In genomic region chr11:100702906-100703305, GRCm38 (mm10) we compare ENCODE assay signal across 8 mouse cellular contexts. TPM values are rescaled to one million over a fixed set of nuclear protein-coding genes. Genes with fewer than 3 reads are reported as not detected.
A peak's percentile ranks its signal among the peaks of the same experiment; 100 is the strongest.
DNase-seq lines count a peak whose midpoint lies in the region; ATAC-seq and TF ChIP-seq lines count a peak whose summit lies in the region.

No protein-coding gene starts in this region.

- DNase-seq in kidney, postnatal 0 days (ENCODE audit: low spot score), result no peak
- DNase-seq in kidney, postnatal 10 days, result no peak
- DNase-seq in liver, postnatal 0 days, result no peak
- no peak for DNase-seq in adrenal gland, adult (ENCODE audit: inconsistent age in 2 of 2, low spot score in 1 of 2)
- DNase-seq in spleen, adult 18-20 months, result no peak
- DNase-seq in embryo, embryonic 10.5 days (ENCODE audit: low spot score), result no peak

- no peak for TF ChIP-seq POLR2A in bone marrow macrophage, adult 2 months (IDR thresholded peaks at IDR 0.05; ENCODE audit: borderline replicate concordance, low read depth, low read length)

- H3K36me3 ChIP-seq in kidney, postnatal 0 days (ENCODE audit: insufficient read depth, low read length), result peaks cover 34% of the 10 kb centered on the region
- H3K36me3 ChIP-seq in forebrain, embryonic 16.5 days (ENCODE audit: control insufficient read depth, insufficient read depth), result peaks cover 9% of the 10 kb centered on the region
- H3K36me3 ChIP-seq in liver, postnatal 0 days (replicated peaks; ENCODE audit: insufficient read depth, low read length), result peaks cover 23% of the 10 kb centered on the region

- WGBS in kidney, postnatal 0 days, result 49% methylated on average over 7 of the region's 7 CpGs
- 48% methylated on average over 7 of the region's 7 CpGs for WGBS in forebrain, embryonic 16.5 days
- 29% methylated on average over 7 of the region's 7 CpGs for WGBS in liver, postnatal 0 days (ENCODE audit: insufficient replicate concordance)

- H3K4me2 ChIP-seq in kidney, postnatal 0 days (ENCODE audit: low read length), result peak overlapping the region; percentile 43
- peak overlapping the region; percentile 20; the same call in 1 of the 2 replicates for H3K4me2 ChIP-seq in forebrain, embryonic 16.5 days (ENCODE audit: low read length)
- peak overlapping the region; percentile 86 for H3K4me2 ChIP-seq in liver, postnatal 0 days (ENCODE audit: low read depth, low read length)

- H3K27me3 ChIP-seq in kidney, postnatal 0 days (ENCODE audit: insufficient read depth, low read length), result no peaks in the 10 kb centered on the region
- H3K27me3 ChIP-seq in forebrain, embryonic 16.5 days (replicated peaks; ENCODE audit: control insufficient read depth, insufficient read depth, low read length), result no peaks in the 10 kb centered on the region
- no peaks in the 10 kb centered on the region for H3K27me3 ChIP-seq in liver, postnatal 0 days (ENCODE audit: insufficient read depth, low read length)

- ATAC-seq in kidney, postnatal 0 days (replicated peaks; ENCODE audit: low FRiP score, low read depth), result no peak
- no peak for ATAC-seq in forebrain, embryonic 16.5 days
- ATAC-seq in liver, postnatal 0 days, result 0 out of 2 replicates have a peak, but pooled peaks have one; percentile 3

- no peak for TF ChIP-seq EP300 in liver, postnatal 0 days (IDR thresholded peaks at IDR 0.05; ENCODE audit: low read depth)

- no peak overlapping the region for H3K4me3 ChIP-seq in kidney, postnatal 0 days (replicated peaks; ENCODE audit: low read depth, low read length)
- H3K4me3 ChIP-seq in bone marrow macrophage, adult 2 months (ENCODE audit: insufficient read depth, low read length), result peak overlapping the region; percentile 73
- no peak overlapping the region for H3K4me3 ChIP-seq in forebrain, embryonic 16.5 days (replicated peaks; ENCODE audit: low read length)
- peak overlapping the region; percentile 55 for H3K4me3 ChIP-seq in liver, postnatal 0 days (ENCODE audit: low read depth, low read length)

- no peak overlapping the region for H3K9ac ChIP-seq in kidney, postnatal 0 days (ENCODE audit: low read depth, low read length)
- no peak overlapping the region for H3K9ac ChIP-seq in forebrain, embryonic 16.5 days (replicated peaks; ENCODE audit: low read depth, low read length)
- peak overlapping the region; percentile 71 for H3K9ac ChIP-seq in liver, postnatal 0 days (replicated peaks)

- H3K27ac ChIP-seq in kidney, postnatal 0 days, result no peak overlapping the region
- H3K27ac ChIP-seq in bone marrow macrophage, adult 2 months (ENCODE audit: insufficient read depth, low read depth, low read length), result peak overlapping the region; percentile 28
- no peak overlapping the region for H3K27ac ChIP-seq in forebrain, embryonic 16.5 days (ENCODE audit: low read length)
- peak overlapping the region; percentile 71 for H3K27ac ChIP-seq in liver, postnatal 0 days (ENCODE audit: low read depth)

- no peaks in the 10 kb centered on the region for H3K9me3 ChIP-seq in kidney, postnatal 0 days (replicated peaks; ENCODE audit: low read length)
- no peaks in the 10 kb centered on the region for H3K9me3 ChIP-seq in forebrain, embryonic 16.5 days (ENCODE audit: control insufficient read depth, low read length)
- no peaks in the 10 kb centered on the region for H3K9me3 ChIP-seq in liver, postnatal 0 days (ENCODE audit: low read length)

- no peaks in the 10 kb centered on the region; the same call in 1 of the 2 replicates for H3K4me1 ChIP-seq in kidney, postnatal 0 days (replicated peaks; ENCODE audit: insufficient read depth, low read length)
- peaks cover 17% of the 10 kb centered on the region for H3K4me1 ChIP-seq in bone marrow macrophage, adult 2 months (ENCODE audit: control insufficient read depth, insufficient read depth, low read length)
- H3K4me1 ChIP-seq in forebrain, embryonic 16.5 days (replicated peaks; ENCODE audit: control insufficient read depth, insufficient read depth, low read length), result 0 out of 2 replicates have a peak, but pooled peaks cover 3% of the 10 kb centered on the region
- H3K4me1 ChIP-seq in liver, postnatal 0 days (ENCODE audit: insufficient read depth), result peaks cover 30% of the 10 kb centered on the region

- no peak for TF ChIP-seq CTCF in kidney, postnatal 0 days (IDR thresholded peaks at IDR 0.05; ENCODE audit: low read depth)
- TF ChIP-seq CTCF in bone marrow macrophage, adult 2 months (IDR thresholded peaks at IDR 0.05; ENCODE audit: low read depth, low read length), result no peak
- no peak for TF ChIP-seq CTCF in liver, postnatal 0 days (IDR thresholded peaks at IDR 0.05; ENCODE audit: low read depth)

RNA-seq across cellular contexts. Expression of gene Dhx58, which starts 1.2 kb away (rescaled TPM):
- 3.3 and 3.7 TPM in 2 replicates for polyA plus RNA-seq in kidney, postnatal 0 days (2015; fragmentation: Nextera tagmentation; extraction: Ambion mirVana)
- polyA plus RNA-seq in bone marrow macrophage, adult 2 months (2012; ENCODE audit: insufficient read depth, insufficient read length, missing spikeins), result 58.8 and 58.9 TPM in 2 replicates
- 1.7 and 2.1 TPM in 2 replicates for polyA plus RNA-seq in forebrain, embryonic 16.5 days (2015; fragmentation: Nextera tagmentation; extraction: Ambion mirVana)
- polyA plus RNA-seq in liver, postnatal 0 days (2015; fragmentation: Nextera tagmentation; extraction: Ambion mirVana), result 3.9 and 4.5 TPM in 2 replicates

RNA-seq across cellular contexts. Expression of gene Kat2a, which starts 9.4 kb away (rescaled TPM):
- 39.0 and 40.2 TPM in 2 replicates for polyA plus RNA-seq in kidney, postnatal 0 days (2015; fragmentation: Nextera tagmentation; extraction: Ambion mirVana)
- polyA plus RNA-seq in bone marrow macrophage, adult 2 months (2012; ENCODE audit: insufficient read depth, insufficient read length, missing spikeins), result 18.8 and 18.9 TPM in 2 replicates
- polyA plus RNA-seq in forebrain, embryonic 16.5 days (2015; fragmentation: Nextera tagmentation; extraction: Ambion mirVana), result 57.6 and 57.8 TPM in 2 replicates
- 8.5 and 9.2 TPM in 2 replicates for polyA plus RNA-seq in liver, postnatal 0 days (2015; fragmentation: Nextera tagmentation; extraction: Ambion mirVana)

RNA-seq across cellular contexts. Expression of gene Zfp385c, which starts 10.7 kb away (rescaled TPM):
- polyA plus RNA-seq in kidney, postnatal 0 days (2015; fragmentation: Nextera tagmentation; extraction: Ambion mirVana), result 1.6 and 2.5 TPM in 2 replicates
- polyA plus RNA-seq in bone marrow macrophage, adult 2 months (2012; ENCODE audit: insufficient read depth, insufficient read length, missing spikeins), result not detected in 2 replicates
- 0.80 TPM in 1 of 2 replicates, not detected in the other for polyA plus RNA-seq in forebrain, embryonic 16.5 days (2015; fragmentation: Nextera tagmentation; extraction: Ambion mirVana)
- not detected in 2 replicates for polyA plus RNA-seq in liver, postnatal 0 days (2015; fragmentation: Nextera tagmentation; extraction: Ambion mirVana)

RNA-seq across cellular contexts. Expression of gene Hspb9, which starts 10.7 kb away (rescaled TPM):
- 0.37 TPM in 1 of 2 replicates, not detected in the other for polyA plus RNA-seq in kidney, postnatal 0 days (2015; fragmentation: Nextera tagmentation; extraction: Ambion mirVana)
- not detected in 2 replicates for polyA plus RNA-seq in bone marrow macrophage, adult 2 months (2012; ENCODE audit: insufficient read depth, insufficient read length, missing spikeins)
- not detected in 2 replicates for polyA plus RNA-seq in forebrain, embryonic 16.5 days (2015; fragmentation: Nextera tagmentation; extraction: Ambion mirVana)
- 0.35 and 0.40 TPM in 2 replicates for polyA plus RNA-seq in liver, postnatal 0 days (2015; fragmentation: Nextera tagmentation; extraction: Ambion mirVana)

RNA-seq across cellular contexts. Expression of gene Rab5c, which starts 35.1 kb away (rescaled TPM):
- polyA plus RNA-seq in kidney, postnatal 0 days (2015; fragmentation: Nextera tagmentation; extraction: Ambion mirVana), result 34.7 and 39.0 TPM in 2 replicates
- 269 and 300 TPM in 2 replicates for polyA plus RNA-seq in bone marrow macrophage, adult 2 months (2012; ENCODE audit: insufficient read depth, insufficient read length, missing spikeins)
- 37.6 and 38.9 TPM in 2 replicates for polyA plus RNA-seq in forebrain, embryonic 16.5 days (2015; fragmentation: Nextera tagmentation; extraction: Ambion mirVana)
- 16.6 and 17.0 TPM in 2 replicates for polyA plus RNA-seq in liver, postnatal 0 days (2015; fragmentation: Nextera tagmentation; extraction: Ambion mirVana)

Comparison
In these comparisons a context has a peak if more than half of its experiments do, and no peak if none do; other contexts are left out.
1. H3K27ac ChIP-seq: peak in bone marrow macrophage, adult 2 months (single experiment) and liver, postnatal 0 days (single experiment); none in kidney, postnatal 0 days (single experiment) and forebrain, embryonic 16.5 days (single experiment).
2. H3K4me2 ChIP-seq: peak in every context shown above with its lines; median percentile 86 in liver, postnatal 0 days; 43 in kidney, postnatal 0 days; 20 in forebrain, embryonic 16.5 days.
3. H3K4me3 ChIP-seq: peak in bone marrow macrophage, adult 2 months (single experiment) and liver, postnatal 0 days (single experiment); none in kidney, postnatal 0 days (single experiment) and forebrain, embryonic 16.5 days (single experiment).
4. RNA of gene Dhx58, which starts 1.2 kb away (polyA plus RNA-seq): 58.8 to 58.9 TPM in bone marrow macrophage, adult 2 months; 3.9 to 4.5 TPM in liver, postnatal 0 days, 3.3 to 3.7 TPM in kidney, postnatal 0 days and 1.7 to 2.1 TPM in forebrain, embryonic 16.5 days; every median in the first group is over 10 times any median in the second.